Mouse (Mus musculus) heart, embryonic 14.5 days (tissue): ENCODE results near the gene Gm4559. TPM values are rescaled to one million over a fixed set of nuclear protein-coding genes. Genes with fewer than 3 reads are reported as not detected.
A peak's percentile ranks its signal among the peaks of the same experiment; 100 is the strongest.
"Not testable (repeated sequence)": the region's sequence is repeated elsewhere in the genome, so short reads cannot be mapped to it uniquely, and the experiment has no call there.

Experiments
- ATAC-seq: fragments of 200-750 bp; cut with Nextera tagmentation; 2 replicates; pipeline ENCODE4 v1.8.0; 2017; ENCODE audit warnings: low read depth, moderate TSS enrichment; ENCODE audit not compliant: insufficient number of reproducible peaks, insufficient read depth, low FRiP score
- H3K27ac ChIP-seq, 2 experiments: fragments of 200-500 bp in 1 of 2; fragments of 300-500 bp in 1 of 2; sonication (generic) in 1 of 2; replicated peaks in 1 of 2; 2 replicates each; pipeline ENCODE4 v1.5.1; 2012 to 2014; ENCODE audit warnings: low read depth in 2 of 2, low read length in 2 of 2, control low read depth in 1 of 2, mild to moderate bottlenecking in 1 of 2, mixed read lengths in 1 of 2; ENCODE audit not compliant: control insufficient read depth in 1 of 2, insufficient read depth in 1 of 2
- H3K27me3 ChIP-seq: fragments of 300-500 bp; sonication (generic); 2 replicates; pipeline ENCODE4 v1.6.1; 2014; ENCODE audit warnings: mild to moderate bottlenecking, low read length, control low read depth; ENCODE audit not compliant: control insufficient read depth, insufficient read depth
- H3K36me3 ChIP-seq: fragments of 300-500 bp; sonication (generic); 2 replicates; pipeline ENCODE4 v1.6.1; 2014; ENCODE audit warnings: mild to moderate bottlenecking, control low read depth, low read length, mixed read lengths; ENCODE audit not compliant: control insufficient read depth, insufficient read depth
- H3K4me1 ChIP-seq, 2 experiments: fragments of 200-500 bp in 1 of 2; fragments of 300-500 bp in 1 of 2; sonication (generic) in 1 of 2; 2 replicates each; pipeline ENCODE4 v1.6.1; 2012 to 2014; ENCODE audit warnings: low read length in 2 of 2, control low read depth in 1 of 2, mixed read lengths in 1 of 2; ENCODE audit not compliant: control insufficient read depth in 2 of 2, insufficient read depth in 2 of 2
- H3K4me2 ChIP-seq: fragments of 300-500 bp; sonication (generic); 2 replicates; pipeline ENCODE4 v1.6.1; 2014; ENCODE audit warnings: mild to moderate bottlenecking, low read length
- H3K4me3 ChIP-seq, 2 experiments: fragments of 200-500 bp in 1 of 2; fragments of 300-500 bp in 1 of 2; sonication (generic) in 1 of 2; 2 replicates each; pipeline ENCODE4 v1.5.1; 2012 to 2014; ENCODE audit warnings: low read length in 2 of 2, mild to moderate bottlenecking in 2 of 2, control low read depth in 1 of 2, low read depth in 1 of 2, moderate library complexity in 1 of 2; ENCODE audit not compliant: control insufficient read depth in 1 of 2, insufficient read depth in 1 of 2
- H3K9ac ChIP-seq: fragments of 300-500 bp; sonication (generic); 2 replicates; pipeline ENCODE4 v1.6.1; 2014; ENCODE audit warnings: mild to moderate bottlenecking, low read length
- H3K9me3 ChIP-seq: fragments of 300-500 bp; sonication (generic); 2 replicates; pipeline ENCODE4 v1.6.1; 2016; ENCODE audit warnings: low read length, control low read depth; ENCODE audit not compliant: control insufficient read depth
- WGBS: fragments of 180-500 bp; shearing (Covaris S2); extraction: QIAGEN DNeasy Blood & Tissue Kit; methylation state at CpG from one replicate; pipeline ENCODE4 v1.1.7; 2014; 5-methylcytosine and 5-hydroxymethylcytosine counted together
- polyA plus RNA-seq: library from polyadenylated mRNA; unstranded; fragments of >200 nt; fragmentation: Nextera tagmentation; extraction: Ambion mirVana; gene quantifications from 2 replicates; pipeline ENCODE4 v1.2.1, GENCODE M21; 2014

Gene Gm4559
- polyA plus RNA-seq, 1 experiment from 2014 or later, result not detected

DNA sequence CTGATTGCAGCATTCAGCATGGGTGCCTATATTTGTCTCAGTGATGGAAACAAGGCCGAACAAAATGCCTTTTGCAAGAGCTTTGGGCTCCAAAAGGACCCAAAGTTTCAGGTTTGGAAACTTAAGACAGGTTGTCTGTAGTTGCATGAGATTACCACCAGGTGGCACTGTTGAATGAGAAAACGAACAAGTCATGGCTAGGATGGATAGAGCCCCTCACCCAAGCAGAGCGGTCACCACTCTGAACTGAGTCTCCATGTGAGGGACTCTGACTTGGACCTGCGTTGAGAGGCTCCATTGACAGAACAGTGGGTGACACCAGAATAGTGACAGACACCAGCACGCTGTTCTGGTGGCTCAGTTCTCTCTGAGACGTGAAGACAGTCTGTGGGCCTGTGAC, 42.4 kb upstream of the Gm4559 start:
- no peaks in the 10 kb centered on the region for H3K9me3 ChIP-seq
- WGBS, result 25% methylated on average over 6 of the region's 6 CpGs
- H3K4me3 ChIP-seq, result no peak overlapping the region
- no peaks in the 10 kb centered on the region for H3K36me3 ChIP-seq
- H3K27me3 ChIP-seq, result no peaks in the 10 kb centered on the region
- H3K4me2 ChIP-seq, result no peak overlapping the region
- peaks cover 18 to 30% of the 10 kb centered on the region in 2 experiments for H3K4me1 ChIP-seq
- no peak overlapping the region; a peak in 1 of 4 replicates for H3K27ac ChIP-seq
- no peak overlapping the region for H3K9ac ChIP-seq
- ATAC-seq, result 0 out of 2 replicates have a peak, but pooled peaks have one; percentile 54

GRCm38 (mm10) chr7:142314600-142315285, 40.6 kb upstream of the Gm4559 start:
- no peak overlapping the region for H3K4me3 ChIP-seq
- H3K27ac ChIP-seq, result no peak overlapping the region
- no peaks in the 10 kb centered on the region for H3K36me3 ChIP-seq
- no peak overlapping the region for H3K9ac ChIP-seq
- ATAC-seq, result no peak
- 62% methylated on average over 5 of the region's 5 CpGs for WGBS
- H3K4me1 ChIP-seq, result peaks cover 13 to 19% of the 10 kb centered on the region in 2 experiments
- no peaks in the 10 kb centered on the region for H3K27me3 ChIP-seq
- H3K9me3 ChIP-seq, result no peaks in the 10 kb centered on the region
- no peak overlapping the region for H3K4me2 ChIP-seq

GRCm38 (mm10) chr7:142303929-142304328, 29.8 kb upstream of the Gm4559 start:
- H3K9ac ChIP-seq, H3K27ac ChIP-seq, H3K4me3 ChIP-seq, H3K36me3 ChIP-seq, H3K27me3 ChIP-seq, H3K9me3 ChIP-seq, ATAC-seq, H3K4me1 ChIP-seq, H3K4me2 ChIP-seq: not testable (repeated sequence)
- WGBS, result 73% methylated on average over 1 of the region's 1 CpGs

GRCm38 (mm10) chr7:142303249-142303648, 29.1 kb upstream of the Gm4559 start, which contains the start of gene Krtap5-4:
Krtap5-4 (plus strand) TSS chr7:142303549.
- Histone ChIP-seq H3K9me3 (no peaks in the 10 kb centered on the region), H3K27ac (no peak within 1 kb of the TSS), H3K36me3 (no peaks in the 10 kb centered on the region), H3K27me3 (no peaks in the 10 kb centered on the region), H3K4me2 (no peak within 1 kb of the TSS), H3K4me1 (no peaks in the 10 kb centered on the region), H3K9ac (no peak within 1 kb of the TSS), H3K4me3 (no peak within 1 kb of the TSS)
- ATAC-seq, result no peak
- 40% methylated on average over 3 of the region's 3 CpGs for WGBS

- H3K9me3 ChIP-seq, H3K4me2 ChIP-seq, H3K9ac ChIP-seq, H3K27ac ChIP-seq, H3K4me3 ChIP-seq, H3K27me3 ChIP-seq, ATAC-seq, H3K36me3 ChIP-seq: not testable (repeated sequence)
- H3K4me1 ChIP-seq, result peaks cover 5 to 12% of the 10 kb centered on the region in 2 experiments
Observed at GRCm38 (mm10) chr7:142297018-142297417, 22.9 kb upstream of the Gm4559 start, which contains the start of gene Krtap5-1. Krtap5-1 (minus strand) TSS chr7:142297118.

DNA sequence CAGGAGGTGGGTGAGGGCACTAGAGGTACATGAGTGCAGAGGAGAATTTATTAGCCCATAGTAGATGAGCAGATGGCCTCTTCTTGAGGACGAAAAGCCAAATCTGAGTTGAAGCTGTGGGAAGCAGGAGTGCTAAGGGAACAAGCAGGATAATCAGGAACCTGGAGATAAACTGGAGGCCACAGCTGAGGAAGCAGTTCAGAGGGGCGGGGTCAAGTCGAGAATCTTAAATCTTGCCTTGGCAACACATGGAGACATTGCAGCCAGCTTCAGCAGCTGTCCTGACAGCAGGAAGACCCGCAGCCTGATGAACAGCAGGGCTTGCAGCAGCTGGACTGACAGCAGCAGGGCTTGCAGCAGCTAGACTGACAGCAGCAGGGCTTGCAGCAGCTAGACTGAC, 21.9 kb upstream of the Gm4559 start:
- H3K4me2 ChIP-seq, H3K9me3 ChIP-seq, H3K36me3 ChIP-seq, ATAC-seq, H3K27ac ChIP-seq, H3K9ac ChIP-seq, H3K27me3 ChIP-seq, H3K4me3 ChIP-seq: not testable (repeated sequence)
- H3K4me1 ChIP-seq, result peaks cover 5 to 12% of the 10 kb centered on the region in 2 experiments
- 9% methylated on average over 4 of the region's 4 CpGs for WGBS

DNA sequence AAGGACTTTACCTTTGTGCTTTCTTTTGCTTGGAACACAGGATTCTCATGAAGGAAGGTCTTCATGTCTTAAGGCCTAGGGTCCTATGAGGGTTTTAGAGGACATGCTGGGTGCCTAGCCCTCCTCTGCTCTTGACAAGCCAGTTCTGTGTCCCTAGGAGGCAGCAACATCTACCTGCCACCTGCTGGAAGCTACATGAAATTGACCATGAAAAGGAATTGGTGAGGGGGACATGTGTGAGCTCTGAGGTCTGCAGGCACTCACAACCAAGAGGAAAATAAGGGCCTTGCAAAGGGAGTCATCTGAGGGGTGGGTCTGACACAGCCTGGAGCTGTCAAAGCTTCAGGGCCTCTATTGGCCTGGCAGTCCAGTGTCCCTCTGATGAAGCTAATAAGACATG, 21.3 kb upstream of the Gm4559 start:
- Histone ChIP-seq H3K9ac (no peak overlapping the region), H3K27ac (no peak overlapping the region), H3K4me1 (peaks cover 5 to 12% of the 10 kb centered on the region in 2 experiments), H3K4me3 (no peak overlapping the region), H3K9me3 (no peaks in the 10 kb centered on the region), H3K4me2 (no peak overlapping the region), H3K36me3 (no peaks in the 10 kb centered on the region), H3K27me3 (no peaks in the 10 kb centered on the region)
- ATAC-seq, result no peak

DNA sequence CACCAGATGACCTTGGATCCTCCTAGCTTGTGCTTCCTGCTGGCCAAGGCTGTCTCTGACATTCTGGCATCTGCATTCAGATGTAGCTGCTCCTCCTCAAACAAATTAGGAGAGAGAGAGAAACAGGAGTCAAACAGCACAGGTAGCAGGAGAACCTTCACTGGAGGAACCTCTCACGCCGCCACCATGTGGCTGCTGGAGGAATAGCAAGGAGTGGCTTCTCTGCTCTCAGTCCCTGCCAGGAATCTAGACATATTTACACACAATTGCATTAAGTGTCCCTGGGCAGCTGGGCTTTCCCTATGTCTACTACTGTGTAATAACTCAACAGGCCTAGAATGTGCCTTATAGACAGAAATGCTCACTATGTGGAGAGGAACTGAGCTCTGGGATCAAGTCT, 19.7 kb upstream of the Gm4559 start:
- H3K36me3 ChIP-seq, H3K27ac ChIP-seq, H3K4me3 ChIP-seq, H3K9me3 ChIP-seq, H3K9ac ChIP-seq, H3K4me2 ChIP-seq, H3K27me3 ChIP-seq: not testable (repeated sequence)
- ATAC-seq, result 0 out of 2 replicates have a peak, but pooled peaks have one; percentile 27
- WGBS, result 2% methylated on average over 2 of the region's 2 CpGs
- H3K4me1 ChIP-seq, result peaks cover 5 to 12% of the 10 kb centered on the region in 2 experiments
